ENCODE assay signal across 9 mouse cellular contexts in the genomic region with DNA sequence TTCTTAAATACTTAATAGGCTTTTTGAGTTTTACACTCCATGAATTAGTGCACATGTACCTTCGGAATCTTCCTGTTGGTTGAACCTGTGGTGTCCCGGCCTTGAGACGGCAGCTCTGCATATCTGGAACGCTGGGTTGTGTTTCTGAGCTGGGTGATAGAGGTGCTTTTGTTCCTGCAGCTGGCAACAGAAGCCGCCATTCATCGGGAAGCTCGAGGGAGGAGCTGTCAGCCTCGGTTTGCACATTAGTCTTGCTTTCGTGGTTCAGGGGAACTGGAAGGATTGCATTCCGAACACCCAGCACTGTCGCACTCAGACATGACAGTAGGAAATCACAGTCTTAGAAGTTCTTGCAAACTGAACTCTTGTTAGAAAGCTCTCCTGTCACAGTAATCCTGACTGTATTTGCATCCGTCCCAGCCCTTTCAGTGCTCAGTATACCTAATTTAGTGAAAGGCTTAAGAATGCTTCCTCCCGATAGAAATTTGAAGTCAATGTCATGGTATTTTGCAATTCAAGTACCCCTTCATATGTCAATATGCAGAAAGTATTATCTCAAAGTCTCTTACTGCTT.
DNase-seq lines count a peak whose midpoint lies in the region; ATAC-seq lines count a peak whose summit lies in the region.
"Had no signal": no experiment of that assay in that cellular context is flagged by ENCODE, and none has a peak within 500 bp of the region (broad histone marks: within the 10 kb centered on the region; RNA-seq: fewer than 3 reads in every experiment).

No protein-coding gene starts in this region.

- peak overlapping the region; percentile 69 for H3K27ac ChIP-seq in heart, embryonic 13.5 days (replicated peaks)
- no peak overlapping the region; the same call in 1 of the 2 replicates for H3K27ac ChIP-seq in embryonic facial prominence, embryonic 11.5 days (replicated peaks; ENCODE audit: low read depth, low read length)
- no peak overlapping the region for H3K27ac ChIP-seq in liver, embryonic 12.5 days

- DNase-seq in heart, postnatal 4 days: no peak
- DNase-seq in embryonic facial prominence, embryonic 11.5 days (ENCODE audit: low spot score): peak; percentile 58
- DNase-seq in layer of hippocampus, adult 9-11 months: peak; percentile 66
- DNase-seq in neural tube, embryonic 10.5 days (ENCODE audit: extremely low spot score, low spot score): peak; percentile 52
- no peak for DNase-seq in urinary bladder, postnatal 14 days (ENCODE audit: low spot score)
- DNase-seq in gastrocnemius, postnatal 36 days: no peak
- DNase-seq: kidney, adult 2 months had no signal

- peaks cover 34% of the 10 kb centered on the region for H3K36me3 ChIP-seq in heart, embryonic 13.5 days
- H3K36me3 ChIP-seq in embryonic facial prominence, embryonic 11.5 days (replicated peaks; ENCODE audit: control insufficient read depth, insufficient read depth, low read depth, low read length): no peaks in the 10 kb centered on the region
- H3K36me3 ChIP-seq in liver, embryonic 12.5 days: peaks cover 17% of the 10 kb centered on the region; the same call in 1 of the 2 replicates

- 21% methylated on average over 13 of the region's 13 CpGs for WGBS in heart, embryonic 13.5 days
- WGBS in embryonic facial prominence, embryonic 11.5 days: 11% methylated on average over 13 of the region's 13 CpGs
- WGBS in liver, embryonic 12.5 days (ENCODE audit: insufficient replicate concordance): 59% methylated on average over 13 of the region's 13 CpGs

- H3K4me2 ChIP-seq in heart, embryonic 13.5 days: peak overlapping the region; percentile 28; the same call in 1 of the 2 replicates
- H3K4me2 ChIP-seq in embryonic facial prominence, embryonic 11.5 days (ENCODE audit: low read depth, low read length): no peak overlapping the region
- no peak overlapping the region for H3K4me2 ChIP-seq in liver, embryonic 12.5 days

- intact Hi-C loops in gastrocnemius, postnatal 36 days (cut with DNase I): no loop called here

- H3K27me3 ChIP-seq in heart, embryonic 13.5 days (replicated peaks): no peaks in the 10 kb centered on the region
- no peaks in the 10 kb centered on the region for H3K27me3 ChIP-seq in embryonic facial prominence, embryonic 11.5 days (ENCODE audit: control insufficient read depth, insufficient read depth, low read length)
- peaks cover 5% of the 10 kb centered on the region; the same call in 1 of the 2 replicates for H3K27me3 ChIP-seq in liver, embryonic 12.5 days (replicated peaks)

- H3K4me1 ChIP-seq in heart, embryonic 13.5 days: peaks cover 61% of the 10 kb centered on the region
- peaks cover 6% of the 10 kb centered on the region for H3K4me1 ChIP-seq in embryonic facial prominence, embryonic 11.5 days (ENCODE audit: control insufficient read depth, insufficient read depth, low read length)
- no peaks in the 10 kb centered on the region for H3K4me1 ChIP-seq in liver, embryonic 12.5 days

- peak overlapping the region; percentile 41; the same call in 1 of the 2 replicates for H3K9ac ChIP-seq in heart, embryonic 13.5 days
- H3K9ac ChIP-seq in embryonic facial prominence, embryonic 11.5 days (replicated peaks; ENCODE audit: low read length): no peak overlapping the region; the same call in 1 of the 2 replicates
- no peak overlapping the region for H3K9ac ChIP-seq in liver, embryonic 12.5 days

- no peak overlapping the region for H3K4me3 ChIP-seq in heart, embryonic 13.5 days
- H3K4me3 ChIP-seq in embryonic facial prominence, embryonic 11.5 days (ENCODE audit: low read depth, low read length): no peak overlapping the region
- H3K4me3 ChIP-seq in liver, embryonic 12.5 days: no peak overlapping the region

- no peak for ATAC-seq in heart, embryonic 13.5 days (ENCODE audit: extremely low read depth, insufficient number of reproducible peaks, low FRiP score, low TSS enrichment)
- ATAC-seq in embryonic facial prominence, embryonic 11.5 days (replicated peaks; ENCODE audit: insufficient number of reproducible peaks, low FRiP score, low TSS enrichment, low read depth): 0 out of 2 replicates have a peak, but pooled peaks have one; percentile 58
- ATAC-seq in liver, embryonic 12.5 days: no peak

- H3K9me3 ChIP-seq in heart, embryonic 13.5 days: no peaks in the 10 kb centered on the region
- H3K9me3 ChIP-seq in embryonic facial prominence, embryonic 11.5 days (replicated peaks; ENCODE audit: control insufficient read depth, low read length): no peaks in the 10 kb centered on the region
- no peaks in the 10 kb centered on the region for H3K9me3 ChIP-seq in liver, embryonic 12.5 days (replicated peaks)

Comparison
In these comparisons a context has a peak if more than half of its experiments do, and no peak if none do; other contexts are left out.
1. DNase-seq: peak in embryonic facial prominence, embryonic 11.5 days (single experiment), layer of hippocampus, adult 9-11 months (single experiment) and neural tube, embryonic 10.5 days (single experiment); none in heart, postnatal 4 days (single experiment), urinary bladder, postnatal 14 days (single experiment) and gastrocnemius, postnatal 36 days (0 of 2).